Mouse (Mus musculus) MEL (cell line): Measurements from ENCODE around the gene Pnpla3. TPM values are rescaled to one million over a fixed set of nuclear protein-coding genes. Genes with fewer than 3 reads are reported as not detected.

Source experiments
- DNase-seq: peaks from one replicate; pipeline ENCODE4 v3.0.0; 2011; ENCODE audit warnings: low read depth, low spot score
- H3K27ac ChIP-seq: 2 replicates; pipeline ENCODE4 v1.5.1; 2012; ENCODE audit warnings: low read depth, mild to moderate bottlenecking, control low read depth, low read length, moderate library complexity; ENCODE audit not compliant: control insufficient read depth
- H3K27me3 ChIP-seq, 2 experiments: fragments of 150-350 bp in 1 of 2; sonication (generic) in 1 of 2; 2 replicates each; pipeline ENCODE4 v1.6.1; 2012; ENCODE audit warnings: low read length in 2 of 2, mild to moderate bottlenecking in 2 of 2, improper control_type of control experiment in 1 of 2, moderate library complexity in 1 of 2; ENCODE audit not compliant: insufficient read depth in 2 of 2, control insufficient read depth in 1 of 2
- H3K36me3 ChIP-seq, 2 experiments: 2 replicates each; pipeline ENCODE4 v1.6.1; 2012 to 2014; ENCODE audit warnings: low read length in 2 of 2, improper control_type of control experiment in 1 of 2, inconsistent platforms in 1 of 2, mild to moderate bottlenecking in 1 of 2; ENCODE audit not compliant: insufficient read depth in 2 of 2, control insufficient read depth in 1 of 2
- H3K4me1 ChIP-seq, 2 experiments: fragments of 150-350 bp in 1 of 2; sonication (generic) in 1 of 2; 2 replicates each; pipeline ENCODE4 v1.6.1; 2012; ENCODE audit warnings: low read length in 2 of 2, improper control_type of control experiment in 1 of 2, mild to moderate bottlenecking in 1 of 2; ENCODE audit not compliant: insufficient read depth in 2 of 2, control insufficient read depth in 1 of 2
- H3K4me3 ChIP-seq, 2 experiments: fragments of 150-350 bp in 1 of 2; sonication (generic) in 1 of 2; 2 replicates each; pipeline ENCODE4 v1.5.1; 2012; ENCODE audit warnings: low read depth in 2 of 2, low read length in 2 of 2, mild to moderate bottlenecking in 2 of 2, moderate library complexity in 2 of 2, control low read depth in 1 of 2, improper control_type of control experiment in 1 of 2; ENCODE audit not compliant: control insufficient read depth in 1 of 2, insufficient read depth in 1 of 2
- H3K79me2 ChIP-seq: 2 replicates; pipeline ENCODE4 v1.6.1; 2012; ENCODE audit warnings: mild to moderate bottlenecking, low read length, moderate library complexity; ENCODE audit not compliant: control insufficient read depth, poor library complexity, insufficient read depth
- H3K9ac ChIP-seq: 2 replicates; pipeline ENCODE4 v1.6.1; 2012; ENCODE audit warnings: low read depth, mild to moderate bottlenecking, control low read depth, low read length, moderate library complexity; ENCODE audit not compliant: control insufficient read depth, poor library complexity, severe bottlenecking
- H3K9me3 ChIP-seq: fragments of 150-350 bp; sonication (generic); replicated peaks from 2 replicates; pipeline ENCODE4 v1.6.1; 2012; ENCODE audit warnings: mild to moderate bottlenecking, low read length, improper control_type of control experiment, moderate library complexity; ENCODE audit not compliant: insufficient read depth
- BHLHE40 ChIP-seq: IDR thresholded peaks from 2 replicates; pipeline ENCODE4 v1.6.1; 2012; ENCODE audit warnings: low read depth, mild to moderate bottlenecking, inconsistent platforms, low read length, improper control_type of control experiment, borderline replicate concordance
- CHD1 ChIP-seq: IDR thresholded peaks from 2 replicates; pipeline ENCODE4 v1.6.1; 2012; ENCODE audit warnings: low read depth, mild to moderate bottlenecking, inconsistent platforms, low read length, improper control_type of control experiment
- CHD2 ChIP-seq: IDR thresholded peaks from 2 replicates; pipeline ENCODE4 v1.6.1; 2011; ENCODE audit warnings: low read length, improper control_type of control experiment
- CTCF ChIP-seq, 3 experiments: IDR thresholded peaks in 2 of 3; conservative IDR thresholded peaks in 1 of 3; 2 replicates each; pipeline ENCODE4 v1.5.1; 2011 to 2012; ENCODE audit warnings: low read length in 3 of 3, low read depth in 2 of 3, mild to moderate bottlenecking in 2 of 3, improper control_type of control experiment in 1 of 3, inconsistent platforms in 1 of 3, mixed read lengths in 1 of 3, moderate library complexity in 1 of 3; ENCODE audit not compliant: control insufficient read depth in 1 of 3, insufficient read depth in 1 of 3, poor library complexity in 1 of 3, severe bottlenecking in 1 of 3
- E2F4 ChIP-seq: IDR thresholded peaks from 2 replicates; pipeline ENCODE4 v1.6.1; 2011; ENCODE audit warnings: low read depth, low read length, improper control_type of control experiment, borderline replicate concordance
- ELF1 ChIP-seq: IDR thresholded peaks from 2 replicates; pipeline ENCODE4 v1.6.1; 2014; ENCODE audit warnings: low read depth, mild to moderate bottlenecking, inconsistent platforms, low read length, improper control_type of control experiment, moderate library complexity
- EP300 ChIP-seq, 2 experiments: IDR thresholded peaks; 2 replicates each; pipeline ENCODE4 v1.6.1; 2011; ENCODE audit warnings: improper control_type of control experiment in 2 of 2, low read length in 2 of 2, low read depth in 1 of 2, mild to moderate bottlenecking in 1 of 2
- ETS1 ChIP-seq: IDR thresholded peaks from 2 replicates; pipeline ENCODE4 v1.6.1; 2012; ENCODE audit warnings: low read depth, mild to moderate bottlenecking, inconsistent platforms, low read length, improper control_type of control experiment, moderate library complexity
- GABPA ChIP-seq: IDR thresholded peaks from 2 replicates; pipeline ENCODE4 v1.6.1; 2012; ENCODE audit warnings: low read depth, mild to moderate bottlenecking, inconsistent platforms, low read length, improper control_type of control experiment, moderate library complexity
- GATA1 ChIP-seq: IDR thresholded peaks from 2 replicates; pipeline ENCODE4 v1.6.1; 2011; ENCODE audit warnings: low read depth, low read length, improper control_type of control experiment
- HCFC1 ChIP-seq: IDR thresholded peaks from 2 replicates; pipeline ENCODE4 v1.6.1; 2012; ENCODE audit warnings: low read depth, mild to moderate bottlenecking, inconsistent platforms, low read length, improper control_type of control experiment, moderate library complexity
- JUND ChIP-seq: IDR thresholded peaks from 2 replicates; pipeline ENCODE4 v1.6.1; 2011; ENCODE audit warnings: low read depth, mild to moderate bottlenecking, improper control_type of control experiment, low read length
- KAT2A ChIP-seq: conservative IDR thresholded peaks from 2 replicates; pipeline ENCODE4 v1.6.1; 2012; ENCODE audit warnings: low read depth, low read length, improper control_type of control experiment, inconsistent platforms
- MAFK ChIP-seq: IDR thresholded peaks from 2 replicates; pipeline ENCODE4 v1.6.1; 2011; ENCODE audit warnings: low read depth, mild to moderate bottlenecking, low read length, improper control_type of control experiment, borderline replicate concordance
- MAX ChIP-seq: IDR thresholded peaks from 2 replicates; pipeline ENCODE4 v1.6.1; 2011; ENCODE audit warnings: low read length, improper control_type of control experiment
- MXI1 ChIP-seq: IDR thresholded peaks from 2 replicates; pipeline ENCODE4 v1.6.1; 2011; ENCODE audit warnings: mild to moderate bottlenecking, low read depth, low read length, improper control_type of control experiment
- MYB ChIP-seq: IDR thresholded peaks from 2 replicates; pipeline ENCODE4 v1.6.1; 2011; ENCODE audit warnings: mild to moderate bottlenecking, low read depth, low read length, improper control_type of control experiment
- MYC ChIP-seq: IDR thresholded peaks from 2 replicates; pipeline ENCODE4 v1.6.1; 2011; ENCODE audit warnings: low read depth, mild to moderate bottlenecking, low read length, improper control_type of control experiment, moderate library complexity
- NELFE ChIP-seq: IDR thresholded peaks from 2 replicates; pipeline ENCODE4 v1.6.1; 2011; ENCODE audit warnings: low read depth, low read length, improper control_type of control experiment
- NRF1 ChIP-seq: IDR thresholded peaks from 2 replicates; pipeline ENCODE4 v1.6.1; 2014; ENCODE audit warnings: low read depth, mild to moderate bottlenecking, inconsistent platforms, low read length, improper control_type of control experiment, moderate library complexity; ENCODE audit not compliant: poor library complexity, insufficient read depth, severe bottlenecking
- POLR2A ChIP-seq, 2 experiments: IDR thresholded peaks; 2 replicates each; pipeline ENCODE4 v1.6.1; 2011 to 2012; ENCODE audit warnings: low read length in 2 of 2, mild to moderate bottlenecking in 2 of 2, control low read depth in 1 of 2, improper control_type of control experiment in 1 of 2, low read depth in 1 of 2, moderate library complexity in 1 of 2; ENCODE audit not compliant: control insufficient read depth in 1 of 2, insufficient read depth in 1 of 2, poor library complexity in 1 of 2
- POLR2AphosphoS2 ChIP-seq: IDR thresholded peaks from 2 replicates; pipeline ENCODE4 v1.6.1; 2011; ENCODE audit warnings: low read length, improper control_type of control experiment
- POLR2AphosphoS5 ChIP-seq: IDR thresholded peaks from 2 replicates; pipeline ENCODE4 v1.6.1; 2012; ENCODE audit warnings: low read depth, borderline replicate concordance, mild to moderate bottlenecking, inconsistent platforms, low read length, moderate library complexity, mixed read lengths
- RAD21 ChIP-seq: IDR thresholded peaks from 2 replicates; pipeline ENCODE4 v1.6.1; 2011; ENCODE audit warnings: mild to moderate bottlenecking, low read depth, low read length, improper control_type of control experiment
- RCOR1 ChIP-seq: IDR thresholded peaks from 2 replicates; pipeline ENCODE4 v1.6.1; 2012; ENCODE audit warnings: low read depth, mild to moderate bottlenecking, inconsistent platforms, low read length, improper control_type of control experiment
- SMC3 ChIP-seq: IDR thresholded peaks from 2 replicates; pipeline ENCODE4 v1.6.1; 2011; ENCODE audit warnings: low read depth, low read length, improper control_type of control experiment
- TAL1 ChIP-seq: IDR thresholded peaks from 2 replicates; pipeline ENCODE4 v1.6.1; 2012; ENCODE audit warnings: mild to moderate bottlenecking, inconsistent platforms, low read length, moderate library complexity, mixed read lengths
- TBP ChIP-seq: IDR thresholded peaks from 2 replicates; pipeline ENCODE4 v1.8.0; 2011; ENCODE audit warnings: low read depth, low read length, improper control_type of control experiment
- TCF12 ChIP-seq: IDR thresholded peaks from 2 replicates; pipeline ENCODE4 v1.6.1; 2014; ENCODE audit warnings: low read depth, mild to moderate bottlenecking, inconsistent platforms, low read length, improper control_type of control experiment, moderate library complexity
- UBTF ChIP-seq: IDR thresholded peaks from 2 replicates; pipeline ENCODE4 v1.6.1; 2012; ENCODE audit warnings: low read depth, mild to moderate bottlenecking, inconsistent platforms, low read length, improper control_type of control experiment, moderate library complexity, borderline replicate concordance; ENCODE audit not compliant: insufficient read depth
- USF1 ChIP-seq: IDR thresholded peaks from 2 replicates; pipeline ENCODE4 v1.6.1; 2014; ENCODE audit warnings: low read depth, mild to moderate bottlenecking, inconsistent platforms, low read length, improper control_type of control experiment, moderate library complexity
- USF2 ChIP-seq, 2 experiments: IDR thresholded peaks; 2 replicates each; pipeline ENCODE4 v1.6.1; 2011 to 2012; ENCODE audit warnings: improper control_type of control experiment in 2 of 2, low read length in 2 of 2, borderline replicate concordance in 1 of 2, inconsistent platforms in 1 of 2, low read depth in 1 of 2, mild to moderate bottlenecking in 1 of 2; ENCODE audit not compliant: insufficient read depth in 1 of 2
- ZC3H11A ChIP-seq: IDR thresholded peaks from 2 replicates; pipeline ENCODE4 v1.6.1; 2012; ENCODE audit warnings: low read depth, mild to moderate bottlenecking, inconsistent platforms, low read length, improper control_type of control experiment
- ZKSCAN1 ChIP-seq: IDR thresholded peaks from 2 replicates; pipeline ENCODE4 v1.6.1; 2012; ENCODE audit warnings: low read depth, mild to moderate bottlenecking, inconsistent platforms, low read length, improper control_type of control experiment, moderate library complexity
- ZMIZ1 ChIP-seq: IDR thresholded peaks from 2 replicates; pipeline ENCODE4 v1.6.1; 2012; ENCODE audit warnings: low read depth, mild to moderate bottlenecking, inconsistent platforms, low read length, improper control_type of control experiment, moderate library complexity
- ZNF384 ChIP-seq: IDR thresholded peaks from 2 replicates; pipeline ENCODE4 v1.6.1; 2012; ENCODE audit warnings: low read depth, mild to moderate bottlenecking, inconsistent platforms, low read length, improper control_type of control experiment
- polyA plus RNA-seq, 2 experiments: library from polyadenylated mRNA; stranded (reverse) in 1 of 2; unstranded in 1 of 2; fragments of >175 nt in 1 of 2; fragments of >200 nt in 1 of 2; gene quantifications; 2 replicates each; pipeline versions ENCODE4 v1.2.1 to v1.2.4; 2012; ENCODE audit warnings: low replicate concordance in 2 of 2, low read depth in 1 of 2; ENCODE audit not compliant: insufficient read length in 2 of 2, insufficient read depth in 1 of 2, missing spikeins in 1 of 2
- total RNA-seq: library from RNA; depleted of rRNA; stranded (reverse); fragments of 300-350 nt; gene quantifications from 2 replicates; pipeline ENCODE4 v1.2.3, GENCODE M21; 2012

Pnpla3 gene
- total and polyA plus RNA-seq, 3 experiments: not detected

- Histone ChIP-seq H3K9ac (peak overlapping the region; percentile 49), H3K4me3 (no peak overlapping the region), H3K27ac (peak overlapping the region; percentile 93), H3K79me2 (no peaks in the 10 kb centered on the region), H3K4me1 (peaks cover 10 to 36% of the 10 kb centered on the region in 2 experiments), H3K36me3 (peaks cover 2 to 32% of the 10 kb centered on the region in 2 experiments), H3K27me3 (no peaks in the 10 kb centered on the region), H3K9me3 (no peaks in the 10 kb centered on the region)
- DNase-seq: peak; percentile 87
- TF ChIP-seq CHD2: no peak
- no peak for TF ChIP-seq E2F4
- TF ChIP-seq CTCF (IDR thresholded peaks at IDR 0.05 in 2 of 3, conservative IDR thresholded peaks at IDR 0.05 in 1 of 3; ENCODE audit: control insufficient read depth in 1 of 3, insufficient read depth in 1 of 3, low read depth in 2 of 3, low read length in 3 of 3, poor library complexity in 1 of 3, severe bottlenecking in 1 of 3): no peak
- TF ChIP-seq JUND: no peak
- TF ChIP-seq POLR2AphosphoS2: no peak
- TF ChIP-seq UBTF: no peak
- TF ChIP-seq TCF12: peak; percentile 96
- TF ChIP-seq POLR2AphosphoS5: no peak
- no peak for TF ChIP-seq MYC
- no peak; the same call in 1 of the 2 replicates for TF ChIP-seq MXI1
- TF ChIP-seq NELFE: no peak
- TF ChIP-seq NRF1: no peak
- TF ChIP-seq ZNF384: peak; percentile 46; the same call in 1 of the 2 replicates
- no peak for TF ChIP-seq ZMIZ1
- 0 out of 2 replicates have a peak, but pooled peaks have one; percentile 9 for TF ChIP-seq BHLHE40
- no peak for TF ChIP-seq MAFK
- TF ChIP-seq TAL1: peak; percentile 99
- TF ChIP-seq ZC3H11A: no peak
- no peak for TF ChIP-seq RAD21
- TF ChIP-seq GABPA: no peak
- peak in 1 of 2 experiments; percentile 13; a peak in 1 of 4 replicates for TF ChIP-seq POLR2A (IDR thresholded peaks at IDR 0.05; ENCODE audit: control insufficient read depth in 1 of 2, insufficient read depth in 1 of 2, low read depth in 1 of 2, low read length in 2 of 2, poor library complexity in 1 of 2)
- TF ChIP-seq ELF1: no peak
- peak; percentile 76 for TF ChIP-seq ETS1
- TF ChIP-seq SMC3: no peak
- no peak for TF ChIP-seq ZKSCAN1
- TF ChIP-seq HCFC1: no peak
- TF ChIP-seq MAX: peak; percentile 73
- TF ChIP-seq RCOR1: no peak
- no peak for TF ChIP-seq KAT2A
- peak; percentile 67; the same call in 1 of the 2 replicates for TF ChIP-seq TBP
- peak; percentile 91 for TF ChIP-seq EP300 (IDR thresholded peaks at IDR 0.05; ENCODE audit: low read depth in 1 of 2, low read length in 2 of 2)
- TF ChIP-seq USF1: peak; percentile 55; the same call in 1 of the 2 replicates
- no peak for TF ChIP-seq CHD1
- TF ChIP-seq MYB: no peak
- TF ChIP-seq USF2 (IDR thresholded peaks at IDR 0.05; ENCODE audit: borderline replicate concordance in 1 of 2, insufficient read depth in 1 of 2, low read depth in 1 of 2, low read length in 2 of 2): no peak
- peak; percentile 94 for TF ChIP-seq GATA1
Observed at GRCm38 (mm10) chr15:84209517-84210412, 42.1 kb downstream of the Pnpla3 start.
